Mouse (Mus musculus) cerebellum, adult 11 months (tissue): Measurements from ENCODE around the gene Ddah1.

Source experiments
- DNase-seq: peaks from one replicate; pipeline ENCODE4 v3.0.0; 2022

Gene Ddah1

GRCm38 (mm10) chr3:145820938-145821337 lies 62.5 kb downstream of the Ddah1 start:
- DNase-seq: no peak

- DNase-seq: no peak
Measured at GRCm38 (mm10) chr3:145822201-145822600, 63.7 kb downstream of the Ddah1 start.

- DNase-seq: no peak
Measured at GRCm38 (mm10) chr3:145823661-145824060, 65.2 kb downstream of the Ddah1 start.

DNA sequence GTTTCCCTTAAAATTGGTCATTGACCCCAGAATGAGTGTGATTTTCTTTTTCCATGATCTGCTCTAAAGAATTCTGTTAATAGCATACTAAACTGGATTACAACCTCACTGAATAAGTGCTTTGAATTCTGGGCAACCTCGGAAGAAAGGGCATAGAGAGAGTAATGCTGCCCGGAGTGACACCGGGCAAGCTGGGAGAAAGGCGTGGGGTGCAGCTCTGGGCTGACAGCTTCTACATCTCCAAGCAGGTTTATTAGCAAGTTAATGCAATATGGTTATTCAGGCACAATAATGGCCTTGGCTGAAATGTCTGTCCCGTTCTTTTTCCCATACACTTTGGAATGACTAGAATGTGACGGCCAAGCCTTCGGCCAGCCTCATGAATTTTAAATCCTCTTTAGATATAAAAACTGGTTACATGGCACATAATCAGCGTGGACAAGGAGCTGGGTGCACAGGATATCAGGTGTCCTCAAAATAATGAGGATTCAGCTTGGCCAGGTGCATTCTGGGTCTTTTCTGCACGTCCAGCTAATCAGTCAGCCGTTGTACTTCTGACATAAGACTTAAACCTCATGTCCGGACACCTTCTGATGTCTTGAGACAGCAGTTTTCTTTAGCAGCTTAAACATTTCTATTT lies 67.1 kb downstream of the Ddah1 start:
- DNase-seq: no peak

GRCm38 (mm10) chr3:145827191-145828045 lies 68.9 kb downstream of the Ddah1 start:
- DNase-seq: no peak

- no peak for DNase-seq
Measured at GRCm38 (mm10) chr3:145828906-145829305, 70.4 kb downstream of the Ddah1 start.

GRCm38 (mm10) chr3:145833948-145834538 lies 75.6 kb downstream of the Ddah1 start:
- DNase-seq: no peak

GRCm38 (mm10) chr3:145838281-145838680 lies 79.8 kb downstream of the Ddah1 start:
- no peak for DNase-seq

DNA sequence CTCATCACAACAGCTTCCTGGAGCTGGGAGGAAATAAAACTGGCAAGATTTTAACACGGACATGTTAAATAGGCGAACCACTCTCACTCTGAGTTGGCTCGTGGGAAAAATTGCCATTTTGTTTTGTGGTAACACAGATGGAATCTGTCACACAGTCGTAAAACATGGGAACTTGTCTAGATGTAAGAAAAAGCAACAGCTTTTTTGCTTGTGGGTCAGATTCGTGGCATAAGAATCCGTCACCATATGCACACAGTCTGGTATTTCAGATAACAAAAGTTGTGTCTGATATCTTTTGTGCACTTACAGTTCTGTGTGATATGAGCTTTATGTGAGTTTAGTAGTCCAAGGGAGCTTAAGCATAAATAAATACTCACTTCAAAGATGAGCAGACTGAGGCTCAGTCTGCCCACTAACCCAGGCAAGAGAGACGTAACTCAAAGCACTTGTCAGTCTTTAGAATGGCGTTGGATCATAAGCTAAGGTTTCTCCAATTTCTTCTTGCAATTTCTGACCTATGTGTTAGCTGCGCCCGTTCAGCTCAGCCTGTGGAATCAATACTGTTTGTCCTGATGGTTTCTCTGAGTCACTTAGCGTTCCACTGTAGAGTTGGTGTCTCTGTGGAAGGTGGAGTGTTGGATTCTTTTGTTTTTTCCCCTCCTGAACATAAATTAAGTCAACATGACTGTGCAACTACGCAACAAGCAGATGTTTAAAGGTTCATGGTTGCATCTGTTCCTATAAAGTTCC lies 83.7 kb downstream of the Ddah1 start:
- no peak for DNase-seq

GRCm38 (mm10) chr3:145843836-145844235 lies 85.4 kb downstream of the Ddah1 start:
- no peak for DNase-seq

DNA sequence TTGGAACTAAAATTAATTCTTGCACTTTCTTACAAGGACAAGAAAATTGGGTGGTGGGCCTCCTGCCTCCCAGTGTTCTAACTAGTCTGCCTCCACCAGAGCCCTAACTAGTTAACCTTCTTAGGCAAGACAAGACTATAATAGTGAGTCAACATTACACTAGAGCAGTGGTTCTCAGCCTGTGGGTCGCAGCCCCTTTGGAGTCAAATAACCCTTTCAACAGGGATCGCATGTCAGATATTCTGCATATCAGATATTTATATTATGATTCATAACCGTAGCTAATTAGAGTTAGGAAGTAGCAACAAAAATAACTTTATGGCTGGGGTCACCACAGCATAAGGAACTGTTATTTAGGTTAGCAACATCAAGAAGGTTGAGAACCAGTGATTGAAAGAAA lies 86.4 kb downstream of the Ddah1 start:
- no peak for DNase-seq

DNA sequence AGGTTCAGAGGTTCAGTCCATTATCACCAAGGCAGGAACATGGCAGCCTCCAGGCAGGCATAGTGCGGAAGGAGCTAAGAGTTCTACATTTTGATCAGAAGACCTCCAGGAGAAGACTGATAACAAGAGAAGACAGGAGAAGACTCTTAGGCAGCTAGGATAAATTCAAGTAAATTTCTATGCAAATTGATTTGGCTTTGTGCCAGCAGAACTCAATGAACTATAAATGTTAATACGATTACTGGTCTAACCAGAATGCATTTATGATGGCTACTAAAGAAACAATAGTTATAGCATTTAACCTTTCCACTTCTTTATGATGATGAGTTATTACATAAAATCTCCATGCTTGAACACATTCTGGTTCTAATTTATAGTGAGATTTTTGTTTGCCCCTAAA lies 87.8 kb downstream of the Ddah1 start:
- no peak for DNase-seq

- DNase-seq: no peak
Measured at GRCm38 (mm10) chr3:145852041-145852440, 93.6 kb downstream of the Ddah1 start.

- DNase-seq: no peak
Measured at GRCm38 (mm10) chr3:145852800-145853199, 94.3 kb downstream of the Ddah1 start.

DNA sequence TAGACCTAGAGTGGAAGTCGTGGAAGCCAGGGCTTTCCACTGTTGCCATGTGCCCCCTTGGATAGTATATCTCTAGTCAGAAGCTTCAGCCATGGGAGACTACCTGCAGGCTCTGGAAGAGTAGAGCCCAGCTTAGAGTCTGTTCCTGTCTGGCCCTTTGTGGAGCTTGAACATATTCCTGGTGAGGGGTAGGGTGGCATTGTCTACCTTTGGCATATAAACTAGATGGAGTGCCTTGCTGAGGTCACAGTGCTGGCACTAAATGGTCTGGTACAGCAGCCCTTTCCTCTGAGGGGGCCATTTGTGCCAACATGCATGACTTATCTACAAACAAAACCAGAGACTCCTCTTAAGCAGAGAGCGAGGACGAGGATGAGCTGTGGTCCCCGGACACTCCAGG lies 95.2 kb downstream of the Ddah1 start:
- DNase-seq: no peak

DNA sequence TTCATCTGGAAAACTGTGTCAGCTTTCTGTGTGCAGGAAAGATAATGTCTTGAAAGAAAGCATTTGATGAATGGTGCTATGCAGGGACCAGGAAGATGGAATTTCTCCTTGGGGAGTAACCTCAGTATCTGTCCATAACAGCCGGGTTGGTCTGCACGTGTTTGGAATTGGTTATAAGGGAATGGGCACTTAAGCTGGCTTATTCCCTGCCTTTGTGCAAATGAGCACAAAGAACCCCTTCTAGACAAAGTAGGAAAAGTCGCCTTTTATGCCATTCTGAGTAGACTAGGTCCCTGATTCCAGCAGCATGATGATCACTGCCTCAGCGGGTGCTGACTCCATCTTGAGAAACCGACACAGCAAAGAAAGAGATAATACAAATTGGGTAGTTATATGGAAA lies 96.0 kb downstream of the Ddah1 start:
- no peak for DNase-seq

DNA sequence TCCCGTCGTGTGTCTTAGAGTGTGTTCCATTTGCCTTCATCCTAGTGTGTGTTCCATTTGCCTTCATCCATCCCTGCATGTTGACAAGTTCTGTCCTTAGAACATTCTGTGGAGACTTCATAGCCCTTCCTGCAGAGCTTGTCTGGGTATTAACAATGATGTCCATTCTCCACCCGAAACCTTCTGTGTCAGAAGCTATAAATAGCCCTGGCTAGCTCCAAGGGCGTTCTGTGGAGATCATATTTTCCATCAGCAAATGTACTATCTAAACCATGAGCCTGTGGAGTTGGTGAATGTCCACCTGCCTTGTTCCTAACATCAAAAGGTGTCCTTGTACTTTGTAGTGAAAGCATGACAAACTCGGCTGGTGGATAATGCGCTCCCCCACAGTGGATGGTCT lies 96.8 kb downstream of the Ddah1 start:
- DNase-seq: no peak

DNA sequence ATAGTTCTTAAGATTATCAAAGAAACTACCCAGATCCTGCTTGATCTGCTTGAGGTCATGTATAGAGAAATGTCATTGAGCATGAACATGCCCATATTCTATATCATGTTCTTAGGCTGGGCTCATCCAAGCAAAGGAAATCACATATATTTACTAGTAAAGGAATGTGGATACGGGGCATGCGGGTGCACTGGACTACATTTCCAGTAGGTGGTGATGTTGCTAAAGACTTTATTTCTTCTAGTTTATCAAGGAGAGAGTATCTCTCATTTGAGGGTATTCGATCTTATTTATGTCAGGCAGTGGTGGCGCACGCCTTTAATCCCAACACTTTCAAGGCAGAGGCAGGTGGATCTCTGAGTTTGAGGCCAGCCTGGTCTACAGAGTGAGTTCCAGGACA lies 99.9 kb downstream of the Ddah1 start:
- DNase-seq: no peak

- no peak for DNase-seq
Measured at GRCm38 (mm10) chr3:145862521-145862920, 104.0 kb downstream of the Ddah1 start.

GRCm38 (mm10) chr3:145864033-145864712 lies 105.7 kb downstream of the Ddah1 start:
- DNase-seq: no peak

GRCm38 (mm10) chr3:145864713-145865233 lies 106.3 kb downstream of the Ddah1 start:
- no peak for DNase-seq

- DNase-seq: no peak
Measured at GRCm38 (mm10) chr3:145872680-145873079, 114.2 kb downstream of the Ddah1 start.
